Mouse (Mus musculus): ENCODE measurements at regions not wholly inside any gene's neighbourhood (a gene's known extent, or its start where the extent isn't known, plus 50 kb on each side); places are given as distances from the start of the nearest gene placed in this dataset.

DNA sequence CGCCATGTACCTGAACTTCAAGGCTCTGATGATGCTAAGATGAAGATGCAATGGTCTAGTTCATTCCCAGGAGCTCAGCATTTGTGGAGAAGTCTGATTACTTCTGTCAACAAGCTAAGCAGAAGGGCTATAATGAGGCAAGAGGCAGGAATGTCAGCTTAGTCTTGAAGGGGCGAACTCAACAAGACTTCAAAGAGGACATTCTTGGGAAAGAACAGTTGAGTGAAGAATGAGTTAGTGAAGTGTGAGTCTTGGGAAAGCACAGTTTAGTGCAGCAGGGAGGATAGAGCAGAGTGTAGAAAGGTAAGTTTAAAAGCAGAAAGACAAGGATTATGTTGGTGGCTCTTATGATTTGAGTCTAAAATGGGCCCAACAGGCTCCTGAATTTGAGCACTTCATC is 160.5 kb upstream of the Ntf3 start:
- Histone ChIP-seq H3K4me3 (ENCODE audit: low read depth, low read length) (no peak overlapping the region), H3K4me1 (replicated peaks; ENCODE audit: control insufficient read depth, insufficient read depth) (no peaks in the 10 kb centered on the region), H3K4me2 (replicated peaks; ENCODE audit: low read depth) (no peak overlapping the region), H3K9me3 (ENCODE audit: control insufficient read depth, low read length) (no peaks in the 10 kb centered on the region), H3K9ac (ENCODE audit: low read length) (no peak overlapping the region), H3K27me3 (ENCODE audit: control insufficient read depth, insufficient read depth, low read length) (no peaks in the 10 kb centered on the region), H3K27ac (replicated peaks) (no peak overlapping the region), H3K36me3 (ENCODE audit: control insufficient read depth, insufficient read depth, low read length) (no peaks in the 10 kb centered on the region)
- 82% methylated on average over 2 of the region's 2 CpGs for WGBS
- DNase-seq (ENCODE audit: low spot score) (no peak), ATAC-seq (ENCODE audit: low FRiP score, low TSS enrichment) (no peak)
- no peak for TF ChIP-seq EP300 (optimal IDR thresholded peaks at IDR 0.05)
- no peak for TF ChIP-seq CTCF (IDR thresholded peaks at IDR 0.05; ENCODE audit: low read depth)

- no peak overlapping the region for H3K4me2 ChIP-seq (replicated peaks; ENCODE audit: low read depth)
- 89% methylated on average over 2 of the region's 2 CpGs for WGBS
- H3K4me3 ChIP-seq (ENCODE audit: low read depth, low read length): no peak overlapping the region
- H3K9ac ChIP-seq (ENCODE audit: low read length): no peak overlapping the region
- no peaks in the 10 kb centered on the region for H3K9me3 ChIP-seq (ENCODE audit: control insufficient read depth, low read length)
- no peak for DNase-seq (ENCODE audit: low spot score)
- no peak for ATAC-seq (ENCODE audit: low FRiP score, low TSS enrichment)
- no peak overlapping the region for H3K27ac ChIP-seq (replicated peaks)
- no peak for TF ChIP-seq CTCF (IDR thresholded peaks at IDR 0.05; ENCODE audit: low read depth)
- no peak for TF ChIP-seq EP300 (optimal IDR thresholded peaks at IDR 0.05)
- no peaks in the 10 kb centered on the region for H3K4me1 ChIP-seq (replicated peaks; ENCODE audit: control insufficient read depth, insufficient read depth)
- H3K27me3 ChIP-seq (ENCODE audit: control insufficient read depth, insufficient read depth, low read length): no peaks in the 10 kb centered on the region
- no peaks in the 10 kb centered on the region for H3K36me3 ChIP-seq (ENCODE audit: control insufficient read depth, insufficient read depth, low read length)
Observed at GRCm38 (mm10) chr6:126318523-126318922, 151.8 kb upstream of the Ntf3 start.

DNA sequence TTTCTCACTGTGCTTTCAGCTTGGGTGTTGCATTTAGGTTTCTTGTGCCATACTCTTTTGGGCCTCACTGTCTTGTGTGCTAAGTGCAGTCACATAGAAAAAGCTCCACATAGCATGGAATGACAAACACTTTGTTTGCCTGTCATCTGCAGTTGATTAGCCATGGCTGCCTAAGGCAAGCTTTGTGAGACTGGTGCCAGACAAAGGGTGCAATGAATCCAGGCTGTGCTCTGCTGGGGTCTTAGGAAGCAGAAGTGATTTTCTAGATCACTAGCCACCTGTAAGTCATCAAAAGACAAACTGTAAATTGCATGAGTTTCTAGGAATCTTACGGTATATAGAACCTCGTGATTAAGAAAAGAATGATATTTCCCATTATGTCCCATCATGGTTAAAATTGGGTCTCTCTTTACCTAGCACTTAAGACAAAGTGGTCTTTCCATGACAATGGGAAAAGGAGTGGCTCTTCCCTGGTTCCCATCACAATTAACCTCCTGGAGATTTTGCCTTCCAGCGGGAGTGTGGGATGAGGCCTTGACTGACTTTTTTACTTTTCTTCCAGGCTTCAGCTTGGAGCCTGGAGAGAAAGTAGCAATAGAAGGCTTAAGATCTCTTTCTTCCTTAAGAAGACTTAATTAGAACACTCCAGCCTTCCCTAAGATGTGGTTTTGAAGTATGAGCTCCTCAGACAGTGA is 144.2 kb upstream of the Ntf3 start:
- TF ChIP-seq CTCF (IDR thresholded peaks at IDR 0.05; ENCODE audit: low read depth): no peak
- TF ChIP-seq EP300 (optimal IDR thresholded peaks at IDR 0.05): no peak
- ATAC-seq (ENCODE audit: low FRiP score, low TSS enrichment): no peak
- Histone ChIP-seq H3K9me3 (ENCODE audit: control insufficient read depth, low read length) (no peaks in the 10 kb centered on the region), H3K4me2 (replicated peaks; ENCODE audit: low read depth) (no peak overlapping the region), H3K36me3 (ENCODE audit: control insufficient read depth, insufficient read depth, low read length) (no peaks in the 10 kb centered on the region), H3K4me3 (ENCODE audit: low read depth, low read length) (no peak overlapping the region), H3K4me1 (replicated peaks; ENCODE audit: control insufficient read depth, insufficient read depth) (no peaks in the 10 kb centered on the region), H3K27me3 (ENCODE audit: control insufficient read depth, insufficient read depth, low read length) (no peaks in the 10 kb centered on the region), H3K9ac (ENCODE audit: low read length) (no peak overlapping the region), H3K27ac (replicated peaks) (no peak overlapping the region)
- 81% methylated on average over 3 of the region's 3 CpGs for WGBS
- DNase-seq (ENCODE audit: low spot score): no peak

DNA sequence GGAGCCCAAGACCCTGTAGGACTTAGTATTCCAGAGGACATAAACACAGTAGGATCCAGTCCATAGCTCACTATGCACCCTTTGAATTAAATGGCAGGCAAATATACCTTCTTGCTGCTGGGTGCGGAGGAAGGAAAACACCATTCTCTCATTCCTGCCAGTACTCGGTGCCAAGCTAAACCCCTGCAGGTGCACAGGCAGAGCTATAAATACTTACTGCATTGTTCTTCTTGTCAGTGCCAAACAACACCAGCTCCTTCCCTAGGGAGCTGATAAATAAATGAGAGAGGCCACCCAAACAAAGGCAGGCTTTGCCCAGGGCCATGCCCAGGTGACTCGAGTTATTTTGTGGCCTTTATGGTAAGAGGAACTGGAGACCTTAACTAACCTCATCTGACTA is 136.4 kb upstream of the Ntf3 start:
- WGBS: 51% methylated on average over 3 of the region's 3 CpGs

GRCm38 (mm10) chr6:126291581-126291980 is 124.9 kb upstream of the Ntf3 start:
- Histone ChIP-seq H3K9ac (ENCODE audit: low read length) (no peak overlapping the region), H3K9me3 (ENCODE audit: control insufficient read depth, low read length) (no peaks in the 10 kb centered on the region), H3K27me3 (ENCODE audit: control insufficient read depth, insufficient read depth, low read length) (no peaks in the 10 kb centered on the region), H3K4me3 (ENCODE audit: low read depth, low read length) (no peak overlapping the region), H3K36me3 (ENCODE audit: control insufficient read depth, insufficient read depth, low read length) (no peaks in the 10 kb centered on the region), H3K4me1 (replicated peaks; ENCODE audit: control insufficient read depth, insufficient read depth) (no peaks in the 10 kb centered on the region), H3K4me2 (replicated peaks; ENCODE audit: low read depth) (no peak overlapping the region), H3K27ac (replicated peaks) (no peak overlapping the region)
- DNase-seq (ENCODE audit: low spot score): no peak
- 46% methylated on average over 2 of the region's 2 CpGs for WGBS
- ATAC-seq (ENCODE audit: low FRiP score, low TSS enrichment): no peak
- TF ChIP-seq CTCF (IDR thresholded peaks at IDR 0.05; ENCODE audit: low read depth) (no peak), EP300 (optimal IDR thresholded peaks at IDR 0.05) (no peak)

More for the DNA sequence above, 136.4 kb upstream of the Ntf3 start:
- TF ChIP-seq CTCF (IDR thresholded peaks at IDR 0.05; ENCODE audit: low read depth): no peak
- TF ChIP-seq EP300 (optimal IDR thresholded peaks at IDR 0.05): no peak
- Histone ChIP-seq H3K36me3 (ENCODE audit: control insufficient read depth, insufficient read depth, low read length) (no peaks in the 10 kb centered on the region), H3K27ac (replicated peaks) (no peak overlapping the region), H3K4me2 (replicated peaks; ENCODE audit: low read depth) (no peak overlapping the region), H3K27me3 (ENCODE audit: control insufficient read depth, insufficient read depth, low read length) (no peaks in the 10 kb centered on the region), H3K4me3 (ENCODE audit: low read depth, low read length) (no peak overlapping the region), H3K4me1 (replicated peaks; ENCODE audit: control insufficient read depth, insufficient read depth) (no peaks in the 10 kb centered on the region), H3K9ac (ENCODE audit: low read length) (no peak overlapping the region), H3K9me3 (ENCODE audit: control insufficient read depth, low read length) (no peaks in the 10 kb centered on the region)
- no peak for DNase-seq (ENCODE audit: low spot score)
- ATAC-seq (ENCODE audit: low FRiP score, low TSS enrichment): no peak

DNA sequence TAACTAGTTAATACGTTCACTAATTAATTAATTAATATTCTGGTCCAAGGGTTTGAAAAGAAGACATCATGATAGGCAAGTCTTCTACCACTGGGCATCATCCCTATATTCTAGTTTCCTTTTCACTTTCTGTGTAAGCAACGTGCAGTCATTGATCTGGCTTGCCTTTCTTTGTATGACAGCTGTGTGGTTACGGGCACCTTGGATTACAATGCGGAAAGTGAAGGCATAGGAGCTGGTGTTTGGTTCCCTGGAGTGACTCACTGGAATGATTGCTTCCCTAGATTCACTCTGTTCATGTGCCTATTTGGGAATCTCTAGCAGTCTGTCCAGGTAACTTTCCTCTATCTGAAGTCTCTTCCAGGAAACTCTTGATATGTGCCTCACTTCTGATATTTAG is 120.5 kb upstream of the Ntf3 start:
- Histone ChIP-seq H3K4me2 (replicated peaks; ENCODE audit: low read depth) (no peak overlapping the region), H3K27ac (replicated peaks) (no peak overlapping the region), H3K27me3 (ENCODE audit: control insufficient read depth, insufficient read depth, low read length) (no peaks in the 10 kb centered on the region), H3K9ac (ENCODE audit: low read length) (no peak overlapping the region), H3K36me3 (ENCODE audit: control insufficient read depth, insufficient read depth, low read length) (no peaks in the 10 kb centered on the region), H3K9me3 (ENCODE audit: control insufficient read depth, low read length) (no peaks in the 10 kb centered on the region), H3K4me1 (replicated peaks; ENCODE audit: control insufficient read depth, insufficient read depth) (no peaks in the 10 kb centered on the region), H3K4me3 (ENCODE audit: low read depth, low read length) (no peak overlapping the region)
- ATAC-seq (ENCODE audit: low FRiP score, low TSS enrichment) (no peak), DNase-seq (ENCODE audit: low spot score) (no peak)
- WGBS: 73% methylated on average over 4 of the region's 4 CpGs
- no peak for TF ChIP-seq CTCF (IDR thresholded peaks at IDR 0.05; ENCODE audit: low read depth)
- no peak for TF ChIP-seq EP300 (optimal IDR thresholded peaks at IDR 0.05)
